Mouse (Mus musculus) midbrain, embryonic 12.5 days (tissue): ENCODE results near the gene Vmn1r75. TPM values are rescaled to one million over a fixed set of nuclear protein-coding genes. Genes with fewer than 3 reads are reported as not detected.

Experiments used
- ATAC-seq: fragments of 200-750 bp; cut with Nextera tagmentation; 2 replicates; pipeline ENCODE4 v1.8.0; 2017; ENCODE audit warnings: low read depth, moderate TSS enrichment, moderate library complexity; ENCODE audit not compliant: low FRiP score
- H3K27ac ChIP-seq: fragments of 300-500 bp; sonication (generic); replicated peaks from 2 replicates; pipeline ENCODE4 v1.5.1; 2016; ENCODE audit warnings: mild to moderate bottlenecking
- H3K27me3 ChIP-seq: fragments of 300-500 bp; sonication (generic); 2 replicates; pipeline ENCODE4 v1.6.1; 2016; ENCODE audit warnings: mild to moderate bottlenecking
- H3K36me3 ChIP-seq: fragments of 300-500 bp; sonication (generic); 2 replicates; pipeline ENCODE4 v1.6.1; 2016
- H3K4me1 ChIP-seq: fragments of 300-500 bp; sonication (generic); 2 replicates; pipeline ENCODE4 v1.6.1; 2016
- H3K4me2 ChIP-seq: fragments of 300-500 bp; sonication (generic); replicated peaks from 2 replicates; pipeline ENCODE4 v1.6.1; 2016; ENCODE audit warnings: mild to moderate bottlenecking, moderate library complexity
- H3K4me3 ChIP-seq: fragments of 300-500 bp; sonication (generic); 2 replicates; pipeline ENCODE4 v1.5.1; 2016; ENCODE audit warnings: mild to moderate bottlenecking
- H3K9ac ChIP-seq: fragments of 300-500 bp; sonication (generic); replicated peaks from 2 replicates; pipeline ENCODE4 v1.6.1; 2016; ENCODE audit warnings: mild to moderate bottlenecking, moderate library complexity
- H3K9me3 ChIP-seq: fragments of 300-500 bp; sonication (generic); 2 replicates; pipeline ENCODE4 v1.6.1; 2016; ENCODE audit warnings: mild to moderate bottlenecking
- WGBS: fragments of 180-500 bp; shearing (Covaris S2); methylation state at CpG from one replicate; pipeline ENCODE4 v1.1.7; 2016; 5-methylcytosine and 5-hydroxymethylcytosine counted together
- polyA plus RNA-seq: library from polyadenylated mRNA; unstranded; fragments of >200 nt; fragmentation: Nextera tagmentation; extraction: Ambion mirVana; gene quantifications from 2 replicates; pipeline ENCODE4 v1.2.1, GENCODE M21; 2016

The Vmn1r75 gene
- polyA plus RNA-seq = not detected in 2 replicates

DNA sequence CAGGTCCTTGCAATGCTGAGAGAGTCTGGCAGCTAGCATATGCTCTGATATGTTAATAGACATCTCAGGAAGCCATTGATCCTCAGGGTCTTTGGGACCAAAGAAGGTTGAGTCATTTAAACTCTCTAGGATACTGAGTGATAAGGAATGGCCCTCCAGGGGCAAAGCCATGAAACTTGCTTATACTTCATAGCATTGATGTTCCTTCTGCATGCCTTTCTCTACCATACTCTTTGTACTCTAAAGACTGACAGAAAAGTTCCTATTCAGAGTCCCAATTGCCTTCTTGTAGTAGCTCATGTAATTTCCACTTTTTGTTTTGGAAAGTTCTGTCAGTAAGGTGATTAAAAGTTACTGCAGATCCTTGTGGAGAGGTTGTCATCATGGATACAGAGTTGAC lies at the start of gene Vmn1r75:
Gene Vmn1r75 (plus strand): TSS at position 301 of the 400 bp plus-strand sequence.
- H3K27ac ChIP-seq = no peak within 1 kb of the TSS
- H3K4me2 ChIP-seq = no peak within 1 kb of the TSS
- H3K36me3 ChIP-seq = no peaks in the 10 kb centered on the region
- H3K27me3 ChIP-seq = no peaks in the 10 kb centered on the region
- H3K4me3 ChIP-seq = no peak within 1 kb of the TSS
- H3K9ac ChIP-seq = no peak within 1 kb of the TSS
- ATAC-seq = no peak
- H3K9me3 ChIP-seq = peaks cover 9% of the 10 kb centered on the region; the same call in 1 of the 2 replicates
- no peaks in the 10 kb centered on the region for H3K4me1 ChIP-seq

GRCm38 (mm10) chr7:11833680-11834079 lies 40.8 kb upstream of the Vmn1r75 start, which contains the start of gene Vmn1r74:
Vmn1r74 (plus strand) TSS chr7:11833980.
- H3K9me3 ChIP-seq = peaks cover 20% of the 10 kb centered on the region; the same call in 1 of the 2 replicates
- H3K4me1 ChIP-seq = no peaks in the 10 kb centered on the region
- no peak within 1 kb of the TSS for H3K27ac ChIP-seq
- H3K4me3 ChIP-seq = no peak within 1 kb of the TSS
- H3K9ac ChIP-seq = no peak within 1 kb of the TSS
- H3K4me2 ChIP-seq = no peak within 1 kb of the TSS
- no peaks in the 10 kb centered on the region for H3K36me3 ChIP-seq
- 74% methylated on average over 2 of the region's 2 CpGs for WGBS
- H3K27me3 ChIP-seq = no peaks in the 10 kb centered on the region
- ATAC-seq = no peak

Other genes with a start within 250 kb of the Vmn1r75 start
- not detected in 2 replicates for gene Vmn1r72, start 194.5 kb upstream of the Vmn1r75 start, polyA plus RNA-seq
- gene Vmn1r73, start 144.4 kb upstream of the Vmn1r75 start, polyA plus RNA-seq = not detected in 2 replicates
- gene Vmn1r74, start 40.6 kb upstream of the Vmn1r75 start, polyA plus RNA-seq = not detected in 2 replicates
- not detected in 2 replicates for gene Vmn1r76, start 63.6 kb downstream of the Vmn1r75 start, polyA plus RNA-seq
- gene Vmn1r77, start 162.1 kb downstream of the Vmn1r75 start, polyA plus RNA-seq = not detected in 2 replicates